Mouse (Mus musculus): ENCODE data around the gene Sfrp2. TPM values are rescaled to one million over a fixed set of nuclear protein-coding genes. Genes with fewer than 3 reads are reported as not detected.
A peak's percentile ranks its signal among the peaks of the same experiment; 100 is the strongest.

Gene Sfrp2
- total and polyA plus RNA-seq, 3 experiments: 0.17 to 0.23 (median 0.17) TPM

DNA sequence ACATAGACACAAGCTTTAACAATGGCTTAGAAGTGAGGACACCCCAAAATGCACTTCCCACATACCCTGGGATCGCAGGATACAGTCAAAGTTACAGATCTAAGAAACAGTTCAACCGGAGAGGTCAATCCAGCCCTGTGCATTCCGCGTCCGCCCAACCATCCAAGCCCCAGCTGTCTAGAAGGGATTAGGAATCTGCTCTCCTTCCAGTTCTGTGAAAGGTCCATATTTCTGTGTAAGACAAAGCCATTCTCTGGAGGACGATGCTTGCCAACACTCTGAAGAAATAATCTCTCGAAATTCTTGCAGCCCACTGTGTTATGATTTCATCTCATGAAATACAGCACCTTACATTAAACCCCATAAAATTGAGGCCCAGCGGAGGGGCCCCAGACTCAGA lies 32.1 kb upstream of the Sfrp2 start:
- no peak overlapping the region for H3K4me2 ChIP-seq (ENCODE audit: insufficient read depth, low read depth, poor library complexity, severe bottlenecking)
- TF ChIP-seq HCFC1 (IDR thresholded peaks at IDR 0.05; ENCODE audit: low read depth, low read length) (no peak), BHLHE40 (IDR thresholded peaks at IDR 0.05; ENCODE audit: low read depth, low read length) (no peak), ETS1 (conservative IDR thresholded peaks at IDR 0.05; ENCODE audit: low read depth, low read length) (no peak), KAT2A (IDR thresholded peaks at IDR 0.05; ENCODE audit: insufficient replicate concordance, low read length) (no peak), POLR2AphosphoS2 (IDR thresholded peaks at IDR 0.05; ENCODE audit: low read depth, low read length) (no peak), MAFK (IDR thresholded peaks at IDR 0.05; ENCODE audit: insufficient replicate concordance, low read length) (no peak), USF1 (IDR thresholded peaks at IDR 0.05; ENCODE audit: low read depth, low read length) (no peak), JUND (conservative IDR thresholded peaks at IDR 0.05; ENCODE audit: low read depth, low read length) (no peak)
- H3K27me3 ChIP-seq (replicated peaks): no peaks in the 10 kb centered on the region
- no peak overlapping the region for H3K9ac ChIP-seq (ENCODE audit: insufficient read depth, low read depth)
- H3K27ac ChIP-seq (ENCODE audit: insufficient read depth, low read depth): no peak overlapping the region
- peaks cover 9 to 17% of the 10 kb centered on the region in 2 experiments for H3K4me1 ChIP-seq (ENCODE audit: control insufficient read depth in 1 of 2, insufficient read depth in 2 of 2)
- dilution Hi-C loops (cut with MboI; ENCODE audit: extremely low pct_ligation_motif_present, extremely low pct_unique_long_range_greater_than_20kb, low sequenced_read_pairs): no loop called here
- DNase-seq (ENCODE audit: extremely low read depth): no peak
- in situ Hi-C loops (cut with MboI; ENCODE audit: low pct_ligation_motif_present, low pct_unique_long_range_greater_than_20kb, low sequenced_read_pairs): no loop called here
- H3K36me3 ChIP-seq (replicated peaks in 1 of 2; ENCODE audit: control insufficient read depth in 1 of 2, insufficient read depth in 1 of 2, low read length in 1 of 2): no peaks in the 10 kb centered on the region
- no peaks in the 10 kb centered on the region for H3K79me2 ChIP-seq (replicated peaks; ENCODE audit: control insufficient read depth, extremely low read depth, insufficient read depth, poor library complexity, severe bottlenecking)
- H3K9me3 ChIP-seq (replicated peaks; ENCODE audit: low read length): no peaks in the 10 kb centered on the region
- H3K4me3 ChIP-seq (replicated peaks in 1 of 3; ENCODE audit: low read depth in 2 of 3, low read length in 2 of 3, poor library complexity in 1 of 3): no peak overlapping the region

DNA sequence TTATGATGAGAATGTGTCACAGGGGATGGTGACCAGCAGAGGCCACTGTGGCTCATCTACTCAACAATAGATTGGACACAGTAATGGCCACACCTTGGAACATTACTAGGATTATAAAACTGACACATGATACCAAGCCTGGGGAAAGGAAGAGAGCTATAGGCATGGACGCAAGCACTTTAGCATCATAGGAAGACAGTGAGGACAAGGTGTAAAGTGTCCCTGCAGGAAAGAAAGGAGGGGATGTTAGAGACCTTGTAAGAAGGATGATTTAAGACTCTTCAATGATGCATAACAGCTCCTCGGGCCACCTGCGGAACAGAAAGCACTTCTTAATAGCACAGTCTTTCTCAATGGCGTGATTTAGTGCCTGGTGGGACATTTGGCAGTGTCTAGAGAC lies 29.1 kb upstream of the Sfrp2 start:
- Histone ChIP-seq H3K4me1 (ENCODE audit: control insufficient read depth in 1 of 2, insufficient read depth in 2 of 2) (peaks cover 9 to 17% of the 10 kb centered on the region in 2 experiments), H3K4me3 (replicated peaks in 1 of 3; ENCODE audit: low read depth in 2 of 3, low read length in 2 of 3, poor library complexity in 1 of 3) (no peak overlapping the region), H3K9me3 (replicated peaks; ENCODE audit: low read length) (no peaks in the 10 kb centered on the region), H3K27me3 (replicated peaks) (no peaks in the 10 kb centered on the region), H3K79me2 (replicated peaks; ENCODE audit: control insufficient read depth, extremely low read depth, insufficient read depth, poor library complexity, severe bottlenecking) (no peaks in the 10 kb centered on the region), H3K27ac (ENCODE audit: insufficient read depth, low read depth) (no peak overlapping the region), H3K9ac (ENCODE audit: insufficient read depth, low read depth) (no peak overlapping the region), H3K4me2 (ENCODE audit: insufficient read depth, low read depth, poor library complexity, severe bottlenecking) (peak overlapping the region; percentile 23), H3K36me3 (replicated peaks in 1 of 2; ENCODE audit: control insufficient read depth in 1 of 2, insufficient read depth in 1 of 2, low read length in 1 of 2) (no peaks in the 10 kb centered on the region)
- TF ChIP-seq CTCF (conservative IDR thresholded peaks at IDR 0.05 in 1 of 2, IDR thresholded peaks at IDR 0.05 in 1 of 2; ENCODE audit: low read depth in 2 of 2, low read length in 2 of 2): peak in 1 of 2 experiments; percentile 42; a peak in 1 of 4 replicates
- no peak; the same call in 1 of the 2 replicates for TF ChIP-seq RAD21 (IDR thresholded peaks at IDR 0.05; ENCODE audit: low read depth, low read length)
- TF ChIP-seq ZMIZ1 (IDR thresholded peaks at IDR 0.05; ENCODE audit: low read depth, low read length): no peak
- TF ChIP-seq BHLHE40 (IDR thresholded peaks at IDR 0.05; ENCODE audit: low read depth, low read length): no peak
- TF ChIP-seq RCOR1 (conservative IDR thresholded peaks at IDR 0.05; ENCODE audit: low read depth, low read length): no peak
- no peak for TF ChIP-seq E2F4 (IDR thresholded peaks at IDR 0.05; ENCODE audit: insufficient replicate concordance, low read depth, low read length)
- no peak for TF ChIP-seq EP300 (IDR thresholded peaks at IDR 0.05; ENCODE audit: low read length)
- no peak for TF ChIP-seq CHD2 (IDR thresholded peaks at IDR 0.05; ENCODE audit: low read length)
- in situ Hi-C loops (cut with MboI; ENCODE audit: low pct_ligation_motif_present, low pct_unique_long_range_greater_than_20kb, low sequenced_read_pairs): no loop called here
- dilution Hi-C loops (cut with MboI; ENCODE audit: extremely low pct_ligation_motif_present, extremely low pct_unique_long_range_greater_than_20kb, low sequenced_read_pairs): no loop called here
- no peak for DNase-seq (ENCODE audit: extremely low read depth)
